Mouse (Mus musculus) limb, embryonic 10.5 days (tissue): Measurements from ENCODE around the gene Prdm1. TPM values are rescaled to one million over a fixed set of nuclear protein-coding genes. Genes with fewer than 3 reads are reported as not detected.
A peak's percentile ranks its signal among the peaks of the same experiment; 100 is the strongest.

Source experiments
- DNase-seq: peaks from one replicate; pipeline ENCODE4 v3.0.0-alpha.2; 2017; ENCODE audit warnings: low spot score
- H3K27ac ChIP-seq: fragments of 300-500 bp; sonication (generic); 2 replicates; pipeline ENCODE4 v1.5.1; 2016; ENCODE audit warnings: mild to moderate bottlenecking
- H3K27me3 ChIP-seq: fragments of 300-500 bp; sonication (generic); 2 replicates; pipeline ENCODE4 v1.6.1; 2016; ENCODE audit warnings: low read depth, mild to moderate bottlenecking; ENCODE audit not compliant: poor library complexity, severe bottlenecking
- H3K36me3 ChIP-seq: fragments of 300-500 bp; sonication (generic); 2 replicates; pipeline ENCODE4 v1.6.1; 2016; ENCODE audit warnings: mild to moderate bottlenecking, moderate library complexity
- H3K4me1 ChIP-seq: fragments of 300-500 bp; sonication (generic); 2 replicates; pipeline ENCODE4 v1.6.1; 2016
- H3K4me3 ChIP-seq: fragments of 300-500 bp; sonication (generic); 2 replicates; pipeline ENCODE4 v1.5.1; 2016; ENCODE audit warnings: mild to moderate bottlenecking, moderate library complexity
- H3K9me3 ChIP-seq: fragments of 300-500 bp; sonication (generic); replicated peaks from 2 replicates; pipeline ENCODE4 v1.6.1; 2016; ENCODE audit warnings: mild to moderate bottlenecking
- WGBS: fragments of 180-500 bp; shearing (Covaris S2); methylation state at CpG from one replicate; pipeline ENCODE4 v1.1.7; 2016; 5-methylcytosine and 5-hydroxymethylcytosine counted together
- polyA plus RNA-seq: library from polyadenylated mRNA; unstranded; fragments of >200 nt; fragmentation: Nextera tagmentation; extraction: Ambion mirVana; gene quantifications from 2 replicates; pipeline ENCODE4 v1.2.1, GENCODE M21; 2016

Prdm1 gene
- polyA plus RNA-seq, 1 experiment from 2014 or later = 3.6 TPM

DNA sequence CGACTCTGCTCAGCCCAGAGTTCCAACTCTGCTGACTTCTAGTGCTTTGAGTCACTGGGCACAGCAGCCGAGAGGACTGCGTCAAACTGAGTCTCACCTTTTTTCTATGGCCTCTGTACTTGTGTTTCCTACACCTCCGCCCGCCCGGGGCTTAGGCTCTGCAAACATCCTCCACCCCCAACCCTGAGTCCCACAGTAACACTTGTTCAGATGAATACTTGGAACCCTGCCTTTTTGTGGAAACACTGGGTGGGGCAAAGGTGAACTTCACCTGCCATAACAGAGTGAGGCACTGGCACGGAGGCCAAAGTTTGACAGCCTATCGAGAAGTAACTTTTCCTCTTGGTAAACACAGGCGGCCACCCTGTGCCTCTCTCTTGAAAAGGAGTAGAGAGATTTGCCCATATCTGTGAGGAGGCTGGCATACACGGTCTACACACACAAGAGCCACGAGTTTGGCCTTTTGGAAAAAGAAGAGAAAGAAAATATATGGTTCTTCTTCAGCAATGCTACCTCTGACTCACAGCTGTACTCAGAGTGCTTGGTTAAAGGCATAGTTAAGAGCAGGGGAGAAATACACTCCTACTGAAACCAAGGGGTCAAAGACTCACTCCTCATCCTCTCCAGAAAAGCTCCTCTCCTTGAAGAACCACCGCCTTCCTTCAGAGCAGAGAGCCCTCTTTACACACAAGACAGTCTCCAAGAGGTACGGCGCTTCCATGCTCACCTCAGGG, 80.7 kb downstream of the Prdm1 start:
- DNase-seq = no peak
- WGBS = 93% methylated on average over 14 of the region's 14 CpGs
- Histone ChIP-seq H3K4me1 (peaks cover 32% of the 10 kb centered on the region), H3K27me3 (no peaks in the 10 kb centered on the region), H3K4me3 (no peak overlapping the region), H3K36me3 (0 out of 2 replicates have a peak, but pooled peaks cover 3% of the 10 kb centered on the region), H3K9me3 (no peaks in the 10 kb centered on the region), H3K27ac (peak overlapping the region; percentile 16)

DNA sequence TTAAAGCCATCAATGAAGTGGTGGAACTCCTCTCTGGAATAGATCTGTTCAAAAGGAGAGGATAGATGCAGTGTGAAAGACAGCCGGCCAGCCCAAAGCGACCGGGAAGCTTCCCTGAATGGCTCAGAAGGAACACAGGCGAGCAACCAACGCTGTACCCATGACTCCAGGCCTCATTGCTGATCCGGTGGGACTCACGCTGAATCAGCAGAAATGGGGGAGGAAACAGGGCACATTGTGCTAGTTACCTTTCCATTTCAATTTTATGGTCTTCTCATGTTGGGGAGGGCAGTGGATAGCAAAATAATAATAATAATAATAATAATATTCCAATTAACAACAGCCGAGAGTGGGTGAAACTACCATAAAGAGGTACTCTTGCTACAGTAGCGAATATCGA, 81.3 kb downstream of the Prdm1 start:
- no peaks in the 10 kb centered on the region for H3K9me3 ChIP-seq
- WGBS = 93% methylated on average over 10 of the region's 10 CpGs
- no peak overlapping the region; the same call in 1 of the 2 replicates for H3K27ac ChIP-seq
- peaks cover 5% of the 10 kb centered on the region; the same call in 1 of the 2 replicates for H3K36me3 ChIP-seq
- no peak overlapping the region for H3K4me3 ChIP-seq
- no peak for DNase-seq
- H3K27me3 ChIP-seq = no peaks in the 10 kb centered on the region
- H3K4me1 ChIP-seq = peaks cover 35% of the 10 kb centered on the region

DNA sequence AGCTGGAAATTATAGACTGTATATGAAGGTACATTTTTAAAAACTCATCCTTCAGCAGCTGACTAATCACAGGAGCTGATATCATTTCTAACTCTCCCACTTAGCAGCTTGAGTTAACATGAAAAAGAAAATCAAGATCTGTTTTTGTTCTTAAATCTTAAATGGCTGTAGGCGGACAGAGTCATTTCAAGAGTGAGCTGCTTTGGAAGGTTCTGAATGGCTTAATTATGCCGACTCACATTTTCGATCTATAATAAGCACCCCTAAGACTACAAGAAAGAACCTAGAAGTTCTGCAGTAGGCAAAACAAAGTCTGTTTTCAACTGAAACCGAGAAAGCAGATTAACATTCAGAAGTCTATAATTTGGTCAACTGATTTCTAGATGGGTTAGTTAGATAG, 83.9 kb downstream of the Prdm1 start:
- no peaks in the 10 kb centered on the region for H3K27me3 ChIP-seq
- peaks cover 24% of the 10 kb centered on the region; the same call in 1 of the 2 replicates for H3K36me3 ChIP-seq
- peaks cover 48% of the 10 kb centered on the region for H3K4me1 ChIP-seq
- no peak overlapping the region for H3K27ac ChIP-seq
- WGBS = 81% methylated on average over 4 of the region's 4 CpGs
- no peak overlapping the region for H3K4me3 ChIP-seq
- no peak for DNase-seq
- no peaks in the 10 kb centered on the region for H3K9me3 ChIP-seq

DNA sequence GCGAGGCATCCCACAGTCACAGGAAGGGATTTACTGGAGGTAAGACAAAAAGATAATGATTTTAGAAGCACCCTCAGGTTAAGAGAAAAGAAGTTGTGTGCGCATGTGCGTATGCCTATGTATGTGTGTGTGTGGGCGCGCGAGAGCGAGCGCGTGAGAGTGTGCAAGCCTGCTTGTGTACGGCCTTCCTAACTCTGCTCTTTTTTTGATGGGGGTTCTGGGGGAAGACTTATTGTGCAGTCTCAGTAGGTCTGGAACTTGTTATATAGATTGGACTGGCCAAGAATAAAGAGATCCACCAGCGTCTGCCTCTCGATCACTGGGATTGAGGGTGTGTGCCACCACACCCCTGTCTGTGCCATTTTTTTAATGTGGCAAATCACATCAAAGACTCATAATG, 84.6 kb downstream of the Prdm1 start:
- no peak for DNase-seq
- 64% methylated on average over 12 of the region's 12 CpGs for WGBS
- no peak overlapping the region for H3K4me3 ChIP-seq
- no peak overlapping the region for H3K27ac ChIP-seq
- H3K27me3 ChIP-seq = no peaks in the 10 kb centered on the region
- peaks cover 24% of the 10 kb centered on the region; the same call in 1 of the 2 replicates for H3K36me3 ChIP-seq
- H3K4me1 ChIP-seq = peaks cover 48% of the 10 kb centered on the region
- H3K9me3 ChIP-seq = no peaks in the 10 kb centered on the region

DNA sequence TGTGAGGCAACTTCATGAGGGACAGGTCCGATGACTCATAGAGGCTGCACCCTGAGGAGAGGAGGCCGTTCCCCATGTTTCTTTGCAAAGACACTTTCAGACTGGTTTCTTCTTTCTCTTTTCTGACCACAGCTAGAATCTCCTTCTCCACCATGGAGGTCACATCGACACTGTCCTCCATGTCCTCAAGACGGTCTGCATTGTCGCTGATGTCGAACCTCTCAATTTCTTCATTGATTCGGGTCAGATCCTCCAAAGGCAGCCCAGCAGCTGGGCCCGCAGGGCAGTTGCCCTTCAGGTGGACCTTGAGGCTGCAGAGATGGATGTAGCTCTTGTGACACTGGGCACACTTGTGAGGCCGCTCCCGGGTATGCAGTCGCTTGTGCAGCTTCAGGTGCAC, 88.6 kb downstream of the Prdm1 start:
- no peak overlapping the region for H3K27ac ChIP-seq
- peaks cover 24% of the 10 kb centered on the region; the same call in 1 of the 2 replicates for H3K36me3 ChIP-seq
- H3K4me3 ChIP-seq = no peak overlapping the region
- no peaks in the 10 kb centered on the region for H3K27me3 ChIP-seq
- no peaks in the 10 kb centered on the region for H3K9me3 ChIP-seq
- 89% methylated on average over 11 of the region's 11 CpGs for whole genome bisulfite sequencing
- no peak for DNase-seq
- peaks cover 29% of the 10 kb centered on the region for H3K4me1 ChIP-seq

DNA sequence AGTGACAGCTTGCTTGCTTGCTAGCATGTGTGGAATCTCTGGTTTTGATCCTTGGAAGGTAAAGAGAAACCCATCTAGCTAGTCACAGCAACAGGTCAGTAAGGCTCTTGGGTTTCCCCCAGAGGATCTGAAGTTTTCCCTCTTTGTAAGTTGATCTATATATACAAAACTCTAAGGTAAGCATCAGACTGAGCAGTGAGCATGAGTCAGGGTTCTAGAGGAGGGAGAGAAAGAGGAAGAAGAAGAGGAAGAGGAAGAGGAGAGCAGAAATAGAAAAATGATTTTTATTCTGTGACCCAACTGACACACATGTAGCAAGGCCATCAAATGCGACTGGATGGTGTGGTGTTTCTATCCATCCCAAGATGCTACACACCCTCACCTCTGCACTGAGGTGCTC, 90.7 kb downstream of the Prdm1 start:
- Histone ChIP-seq H3K36me3 (peaks cover 21% of the 10 kb centered on the region; the same call in 1 of the 2 replicates), H3K27ac (no peak overlapping the region), H3K9me3 (no peaks in the 10 kb centered on the region), H3K27me3 (no peaks in the 10 kb centered on the region), H3K4me3 (no peak overlapping the region), H3K4me1 (peaks cover 21% of the 10 kb centered on the region)
- WGBS = 81% methylated on average over 1 of the region's 1 CpGs
- no peak for DNase-seq

- Histone ChIP-seq H3K4me1 (peaks cover 14% of the 10 kb centered on the region), H3K4me3 (no peak overlapping the region), H3K9me3 (no peaks in the 10 kb centered on the region), H3K27me3 (no peaks in the 10 kb centered on the region), H3K27ac (no peak overlapping the region), H3K36me3 (peaks cover 10% of the 10 kb centered on the region; the same call in 1 of the 2 replicates)
- no peak for DNase-seq
- 94% methylated on average over 4 of the region's 4 CpGs for WGBS
Observed at GRCm38 (mm10) chr10:44435956-44436355, 92.3 kb downstream of the Prdm1 start.

DNA sequence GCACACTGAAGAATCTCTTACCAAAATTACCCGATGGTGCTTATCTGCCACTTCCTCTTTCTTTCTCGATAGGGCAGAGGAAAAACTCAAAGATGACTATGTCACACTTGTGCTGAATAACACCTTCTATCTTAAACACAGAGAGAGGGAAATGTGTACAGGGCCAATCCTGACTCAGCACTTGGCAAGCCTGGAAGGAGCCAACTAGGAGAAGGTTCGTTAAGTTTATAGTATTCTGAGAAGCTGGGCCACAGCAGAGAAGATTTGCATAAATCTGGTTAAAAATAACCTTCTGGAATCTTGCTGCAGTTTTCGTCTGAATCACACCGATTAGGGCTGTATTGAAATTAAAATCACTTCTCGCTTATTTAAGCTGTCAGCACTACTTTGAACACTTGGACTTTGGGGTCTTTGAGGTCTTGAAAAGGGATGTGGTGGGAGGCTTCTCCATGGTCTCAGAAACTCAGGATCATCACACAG, 93.6 kb downstream of the Prdm1 start:
- WGBS = 77% methylated on average over 6 of the region's 6 CpGs
- no peak for DNase-seq
- Histone ChIP-seq H3K36me3 (peaks cover 1% of the 10 kb centered on the region; the same call in 1 of the 2 replicates), H3K27me3 (no peaks in the 10 kb centered on the region), H3K27ac (no peak overlapping the region), H3K9me3 (no peaks in the 10 kb centered on the region), H3K4me1 (0 out of 2 replicates have a peak, but pooled peaks cover 2% of the 10 kb centered on the region), H3K4me3 (no peak overlapping the region)

GRCm38 (mm10) chr10:44432235-44432634, 96.1 kb downstream of the Prdm1 start:
- DNase-seq = no peak
- H3K27ac ChIP-seq = no peak overlapping the region
- no peaks in the 10 kb centered on the region for H3K36me3 ChIP-seq
- 79% methylated on average over 11 of the region's 11 CpGs for WGBS
- no peaks in the 10 kb centered on the region for H3K27me3 ChIP-seq
- H3K4me1 ChIP-seq = peaks cover 3% of the 10 kb centered on the region; the same call in 1 of the 2 replicates
- H3K9me3 ChIP-seq = no peaks in the 10 kb centered on the region
- no peak overlapping the region for H3K4me3 ChIP-seq

DNA sequence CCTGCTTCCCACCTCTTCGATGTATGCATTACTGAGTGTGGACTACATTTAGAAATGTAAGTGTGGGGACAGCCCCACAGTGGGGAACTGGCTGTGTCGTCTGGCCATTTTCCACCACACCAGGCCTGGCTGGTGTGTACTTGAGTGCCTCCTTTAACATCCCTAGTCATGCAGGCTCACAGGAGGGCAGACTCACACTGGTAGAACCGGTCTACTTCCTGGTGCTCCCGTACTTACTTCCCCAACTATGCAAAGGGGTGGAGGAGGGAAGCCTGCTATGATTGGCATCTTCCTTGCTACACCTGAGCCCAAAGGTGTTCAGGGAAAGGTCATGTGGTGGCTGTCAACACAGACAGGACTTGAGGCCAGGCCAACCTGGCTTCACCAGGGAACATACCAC, 96.6 kb downstream of the Prdm1 start:
- Histone ChIP-seq H3K27ac (no peak overlapping the region), H3K4me3 (no peak overlapping the region), H3K9me3 (no peaks in the 10 kb centered on the region), H3K36me3 (no peaks in the 10 kb centered on the region), H3K4me1 (peaks cover 3% of the 10 kb centered on the region; the same call in 1 of the 2 replicates), H3K27me3 (no peaks in the 10 kb centered on the region)
- WGBS = 89% methylated on average over 4 of the region's 4 CpGs
- no peak for DNase-seq

GRCm38 (mm10) chr10:44429177-44429888, 99.0 kb downstream of the Prdm1 start:
- H3K27ac ChIP-seq = no peak overlapping the region
- H3K36me3 ChIP-seq = no peaks in the 10 kb centered on the region
- peaks cover 3% of the 10 kb centered on the region; the same call in 1 of the 2 replicates for H3K4me1 ChIP-seq
- no peak for DNase-seq
- no peaks in the 10 kb centered on the region for H3K9me3 ChIP-seq
- H3K4me3 ChIP-seq = no peak overlapping the region
- no peaks in the 10 kb centered on the region for H3K27me3 ChIP-seq
- 88% methylated on average over 14 of the region's 14 CpGs for WGBS

DNA sequence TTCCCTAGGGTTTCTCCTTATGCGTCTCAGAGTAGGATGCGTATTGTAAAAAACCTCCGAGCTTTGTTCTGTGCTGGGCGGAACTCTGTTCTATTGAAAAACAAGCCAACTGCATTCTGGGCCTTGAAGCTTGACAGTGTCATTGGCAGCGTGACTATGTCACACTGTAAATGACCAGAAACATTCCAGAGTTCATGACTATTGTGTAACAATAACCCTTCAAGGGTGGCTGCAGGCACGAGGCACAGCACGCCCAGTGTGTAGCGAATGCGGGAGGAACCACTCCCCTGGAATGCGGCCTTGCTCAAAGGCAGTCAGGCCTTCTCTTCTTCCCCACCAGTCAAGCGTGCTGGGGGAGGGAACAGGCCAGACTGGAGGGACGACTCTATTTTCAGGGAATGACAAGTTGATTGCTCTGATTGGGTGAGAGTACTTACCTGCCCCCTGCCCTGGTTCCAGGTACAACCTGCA, 100.4 kb downstream of the Prdm1 start:
- no peak overlapping the region for H3K4me3 ChIP-seq
- no peaks in the 10 kb centered on the region for H3K27me3 ChIP-seq
- H3K9me3 ChIP-seq = no peaks in the 10 kb centered on the region
- whole genome bisulfite sequencing = 69% methylated on average over 12 of the region's 12 CpGs
- no peaks in the 10 kb centered on the region for H3K36me3 ChIP-seq
- peaks cover 3% of the 10 kb centered on the region; the same call in 1 of the 2 replicates for H3K4me1 ChIP-seq
- H3K27ac ChIP-seq = no peak overlapping the region
- no peak for DNase-seq

- Histone ChIP-seq H3K4me3 (no peak overlapping the region), H3K27ac (no peak overlapping the region), H3K4me1 (peaks cover 3% of the 10 kb centered on the region; the same call in 1 of the 2 replicates), H3K27me3 (no peaks in the 10 kb centered on the region), H3K36me3 (no peaks in the 10 kb centered on the region), H3K9me3 (no peaks in the 10 kb centered on the region)
- no peak for DNase-seq
- WGBS = 96% methylated on average over 11 of the region's 11 CpGs
Observed at GRCm38 (mm10) chr10:44427426-44427825, 100.9 kb downstream of the Prdm1 start.
